Mouse (Mus musculus): ENCODE results near the gene Lama5. TPM values are rescaled to one million over a fixed set of nuclear protein-coding genes. Genes with fewer than 3 reads are reported as not detected.
A peak's percentile ranks its signal among the peaks of the same experiment; 100 is the strongest.

Lama5 gene
- total RNA-seq, 2 experiments from 2014 or later, result 50.3 to 58.2 TPM

- DNase-seq (ENCODE audit: low spot score), result no peak
- intact Hi-C loops (cut with DNase I), result no loop called here
These were observed 30.8 kb upstream of the Lama5 start for GRCm38 (mm10) chr2:180256296-180257000.

GRCm38 (mm10) chr2:180255701-180256100 lies 30.0 kb upstream of the Lama5 start:
- intact Hi-C loops (cut with DNase I), result no loop called here
- DNase-seq (ENCODE audit: low spot score), result no peak

- no peak for DNase-seq (ENCODE audit: low spot score)
- intact Hi-C loops (cut with DNase I), result loop anchor here (5.0 kb wide), 1 partner anchor 137 kb away; the partner anchor contains the start of gene Osbpl2
These were observed 29.0 kb upstream of the Lama5 start for GRCm38 (mm10) chr2:180254436-180255209.

GRCm38 (mm10) chr2:180251838-180252237 lies 26.2 kb upstream of the Lama5 start:
- no peak for DNase-seq (ENCODE audit: low spot score)
- intact Hi-C loops (cut with DNase I), result loop anchor here (1.0 to 5.0 kb wide), 4 partner anchors 23 to 135 kb away; partner anchors contain the start of genes Adrm1 and Osbpl2

GRCm38 (mm10) chr2:180250930-180251611 lies 25.4 kb upstream of the Lama5 start:
- peak; percentile 53 for DNase-seq (ENCODE audit: low spot score)
- intact Hi-C loops (cut with DNase I), result loop anchor here (1.0 to 5.0 kb wide), 4 partner anchors 22 to 134 kb away; partner anchors contain the start of genes Adrm1 and Osbpl2

- intact Hi-C loops (cut with DNase I), result no loop called here
- no peak for DNase-seq (ENCODE audit: low spot score)
These were observed 23.4 kb upstream of the Lama5 start for GRCm38 (mm10) chr2:180248947-180249660.

GRCm38 (mm10) chr2:180247916-180248315 lies 22.3 kb upstream of the Lama5 start:
- intact Hi-C loops (cut with DNase I), result no loop called here
- no peak for DNase-seq (ENCODE audit: low spot score)

GRCm38 (mm10) chr2:180243108-180243507 lies 17.4 kb upstream of the Lama5 start:
- intact Hi-C loops (cut with DNase I), result no loop called here
- no peak for DNase-seq (ENCODE audit: low spot score)

GRCm38 (mm10) chr2:180238591-180238990 lies 12.9 kb upstream of the Lama5 start:
- no peak for DNase-seq (ENCODE audit: low spot score)
- intact Hi-C loops (cut with DNase I), result no loop called here

GRCm38 (mm10) chr2:180237601-180238345 lies 12.1 kb upstream of the Lama5 start:
- DNase-seq (ENCODE audit: low spot score), result no peak
- intact Hi-C loops (cut with DNase I), result no loop called here

GRCm38 (mm10) chr2:180236930-180237329 lies 11.3 kb upstream of the Lama5 start:
- intact Hi-C loops (cut with DNase I), result no loop called here

GRCm38 (mm10) chr2:180236500-180236899 lies 10.8 kb upstream of the Lama5 start:
- no peak for DNase-seq (ENCODE audit: low spot score)
- intact Hi-C loops (cut with DNase I), result no loop called here

More at GRCm38 (mm10) chr2:180236930-180237329, 11.3 kb upstream of the Lama5 start:
- no peak for DNase-seq (ENCODE audit: low spot score)

- intact Hi-C loops (cut with DNase I), result no loop called here
- no peak for DNase-seq (ENCODE audit: low spot score)
These were observed 10.1 kb upstream of the Lama5 start for GRCm38 (mm10) chr2:180235788-180236187.

- intact Hi-C loops (cut with DNase I), result no loop called here
- DNase-seq (ENCODE audit: low spot score), result no peak
These were observed 9.3 kb upstream of the Lama5 start for GRCm38 (mm10) chr2:180234980-180235379.

- intact Hi-C loops (cut with DNase I), result no loop called here
- DNase-seq (ENCODE audit: low spot score), result no peak
These were observed 8.7 kb upstream of the Lama5 start for GRCm38 (mm10) chr2:180234353-180234752.

GRCm38 (mm10) chr2:180233101-180233904 lies 7.6 kb upstream of the Lama5 start:
- intact Hi-C loops (cut with DNase I), result no loop called here
- DNase-seq (ENCODE audit: low spot score), result no peak

GRCm38 (mm10) chr2:180230482-180230881 lies 4.8 kb upstream of the Lama5 start:
- intact Hi-C loops (cut with DNase I), result no loop called here
- DNase-seq (ENCODE audit: low spot score), result no peak

GRCm38 (mm10) chr2:180229129-180229528 lies 3.5 kb upstream of the Lama5 start:
- no peak for DNase-seq (ENCODE audit: low spot score)
- intact Hi-C loops (cut with DNase I), result loop anchor here (2.0 kb wide), 1 partner anchor 22 kb away; no protein-coding TSS in a partner anchor
